Mouse (Mus musculus) kidney, embryonic 14.5 days (tissue): Measurements from ENCODE around the gene 1600012H06Rik. TPM values are rescaled to one million over a fixed set of nuclear protein-coding genes. Genes with fewer than 3 reads are reported as not detected.

ENCODE experiments used
- ATAC-seq: fragments of 200-750 bp; cut with Nextera tagmentation; 2 replicates; pipeline ENCODE4 v1.8.0; 2017; ENCODE audit warnings: moderate number of reproducible peaks, mild to moderate bottlenecking, moderate TSS enrichment, moderate library complexity; ENCODE audit not compliant: low FRiP score, low TSS enrichment
- H3K27ac ChIP-seq: fragments of 300-500 bp; sonication (generic); 2 replicates; pipeline ENCODE4 v1.5.1; 2014; ENCODE audit warnings: low read depth, mild to moderate bottlenecking, low read length, moderate library complexity, mixed read lengths
- H3K27me3 ChIP-seq: fragments of 300-500 bp; sonication (generic); 2 replicates; pipeline ENCODE4 v1.6.1; 2014; ENCODE audit warnings: mild to moderate bottlenecking, low read length; ENCODE audit not compliant: control insufficient read depth, insufficient read depth
- H3K36me3 ChIP-seq: fragments of 300-500 bp; sonication (generic); 2 replicates; pipeline ENCODE4 v1.6.1; 2014; ENCODE audit warnings: low read length, mixed read lengths; ENCODE audit not compliant: control insufficient read depth, insufficient read depth
- H3K4me1 ChIP-seq: fragments of 300-500 bp; sonication (generic); 2 replicates; pipeline ENCODE4 v1.6.1; 2014; ENCODE audit warnings: low read length, mixed read lengths; ENCODE audit not compliant: control insufficient read depth, insufficient read depth
- H3K4me2 ChIP-seq: fragments of 300-500 bp; sonication (generic); replicated peaks from 2 replicates; pipeline ENCODE4 v1.6.1; 2014; ENCODE audit warnings: low read depth, mild to moderate bottlenecking, low read length
- H3K4me3 ChIP-seq: fragments of 300-500 bp; sonication (generic); 2 replicates; pipeline ENCODE4 v1.5.1; 2014; ENCODE audit warnings: mild to moderate bottlenecking, low read length
- H3K9ac ChIP-seq: fragments of 300-500 bp; sonication (generic); 2 replicates; pipeline ENCODE4 v1.6.1; 2014; ENCODE audit warnings: low read depth, mild to moderate bottlenecking, low read length, moderate library complexity
- H3K9me3 ChIP-seq: fragments of 300-500 bp; sonication (generic); 2 replicates; pipeline ENCODE4 v1.6.1; 2016; ENCODE audit warnings: low read length; ENCODE audit not compliant: control insufficient read depth
- WGBS: fragments of 180-500 bp; shearing (Covaris S2); extraction: QIAGEN DNeasy Blood & Tissue Kit; methylation state at CpG from one replicate; pipeline ENCODE4 v1.1.7; 2014; 5-methylcytosine and 5-hydroxymethylcytosine counted together
- polyA plus RNA-seq: library from polyadenylated mRNA; unstranded; fragments of >200 nt; fragmentation: Nextera tagmentation; extraction: Ambion mirVana; gene quantifications from 2 replicates; pipeline ENCODE4 v1.2.1, GENCODE M21; 2014

Gene 1600012H06Rik
- polyA plus RNA-seq, 1 experiment from 2014 or later, result 31.2 TPM

DNA sequence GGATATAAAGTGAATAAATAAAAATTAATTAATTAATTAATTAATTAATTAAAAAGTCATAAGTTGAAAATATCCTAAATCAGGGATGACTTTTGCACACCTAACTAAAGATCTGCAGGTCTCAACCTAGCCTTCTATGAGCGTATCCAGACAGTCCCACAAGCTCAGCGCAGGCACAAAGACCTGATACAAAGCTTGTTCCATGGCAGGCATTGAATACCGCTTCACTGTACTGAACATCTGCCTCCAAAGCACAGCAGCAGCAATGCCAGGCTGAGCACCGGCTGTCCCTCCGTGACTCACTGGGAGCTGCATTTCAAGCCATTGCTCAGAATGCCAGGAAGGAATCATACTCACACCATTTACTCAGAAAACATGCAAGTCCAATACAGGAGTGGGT lies 32.2 kb upstream of the 1600012H06Rik start:
- Histone ChIP-seq H3K9ac (no peak overlapping the region), H3K27me3 (no peaks in the 10 kb centered on the region), H3K4me3 (no peak overlapping the region), H3K9me3 (no peaks in the 10 kb centered on the region), H3K4me2 (no peak overlapping the region), H3K4me1 (no peaks in the 10 kb centered on the region), H3K36me3 (no peaks in the 10 kb centered on the region), H3K27ac (no peak overlapping the region)
- ATAC-seq, result no peak
- 90% methylated on average over 5 of the region's 5 CpGs for WGBS

DNA sequence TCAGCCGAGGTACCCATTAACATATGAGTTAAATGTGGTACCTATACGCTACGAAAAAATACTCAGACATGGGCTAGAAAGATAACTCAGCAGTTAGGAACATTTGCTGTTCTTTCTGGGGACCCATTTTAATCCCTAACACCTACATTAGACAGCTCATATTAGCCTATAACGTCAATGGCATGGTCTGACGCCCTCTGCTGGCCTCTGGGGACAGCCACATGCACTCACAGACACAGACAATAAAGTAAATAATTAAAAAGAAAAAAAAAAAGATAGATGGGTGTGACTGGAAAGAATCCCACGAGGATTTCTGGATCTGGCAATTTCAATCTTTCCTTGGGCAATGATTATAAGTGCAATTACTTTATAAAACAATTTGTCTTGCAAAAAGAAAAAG lies 30.6 kb upstream of the 1600012H06Rik start:
- 50% methylated on average over 6 of the region's 6 CpGs for WGBS
- no peak for ATAC-seq
- H3K27ac ChIP-seq, result no peak overlapping the region

DNA sequence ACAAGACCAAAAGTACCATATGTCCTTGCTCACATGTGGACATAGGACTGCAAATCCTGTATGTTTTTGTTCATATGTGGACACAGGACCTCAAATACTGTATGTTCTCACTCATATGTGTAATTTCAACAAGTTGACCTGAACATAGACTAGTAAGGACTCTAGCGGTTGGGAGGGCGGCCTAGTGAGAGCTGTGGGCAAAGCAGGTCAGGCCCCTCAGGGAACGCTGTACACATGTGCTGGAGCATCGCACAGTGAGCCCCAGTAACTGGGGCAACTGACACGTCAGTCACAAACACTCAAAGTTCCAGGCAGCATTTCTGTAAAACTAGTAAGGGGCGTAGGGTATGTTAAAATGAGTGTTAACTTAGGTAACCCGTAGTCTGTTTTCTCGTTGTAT lies 30.0 kb upstream of the 1600012H06Rik start:
- Histone ChIP-seq H3K9ac (no peak overlapping the region), H3K27ac (no peak overlapping the region), H3K36me3 (no peaks in the 10 kb centered on the region), H3K4me2 (no peak overlapping the region), H3K27me3 (no peaks in the 10 kb centered on the region), H3K9me3 (no peaks in the 10 kb centered on the region), H3K4me1 (no peaks in the 10 kb centered on the region), H3K4me3 (no peak overlapping the region)
- 90% methylated on average over 8 of the region's 8 CpGs for WGBS
- ATAC-seq, result no peak

More for the DNA sequence above, 30.6 kb upstream of the 1600012H06Rik start:
- Histone ChIP-seq H3K4me3 (no peak overlapping the region), H3K27me3 (no peaks in the 10 kb centered on the region), H3K4me1 (no peaks in the 10 kb centered on the region), H3K36me3 (no peaks in the 10 kb centered on the region), H3K9me3 (no peaks in the 10 kb centered on the region), H3K4me2 (no peak overlapping the region), H3K9ac (no peak overlapping the region)

DNA sequence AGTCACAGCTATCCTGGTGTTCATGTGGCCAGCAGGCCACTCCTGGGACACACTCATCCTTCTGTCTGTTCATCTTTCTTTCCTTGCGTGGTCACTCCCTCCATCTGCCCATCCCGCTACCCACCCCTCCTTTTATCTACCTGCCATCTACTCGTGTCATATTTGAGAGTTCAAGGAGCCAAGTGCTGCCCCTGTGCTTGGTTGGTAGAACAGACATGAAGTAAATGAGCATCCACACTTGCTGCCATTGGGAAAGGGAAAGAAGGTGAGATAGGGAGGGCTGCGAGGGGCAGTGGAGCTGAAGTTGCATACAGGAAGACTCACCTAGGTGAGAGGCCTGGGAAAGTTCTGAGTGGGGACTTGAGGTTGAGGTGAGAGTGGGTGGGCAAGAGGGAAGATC lies 28.6 kb upstream of the 1600012H06Rik start:
- no peaks in the 10 kb centered on the region for H3K9me3 ChIP-seq
- no peaks in the 10 kb centered on the region for H3K27me3 ChIP-seq
- no peak overlapping the region for H3K4me3 ChIP-seq
- no peak overlapping the region for H3K9ac ChIP-seq
- no peak for ATAC-seq
- whole genome bisulfite sequencing, result 89% methylated on average over 4 of the region's 4 CpGs
- H3K36me3 ChIP-seq, result no peaks in the 10 kb centered on the region
- no peak overlapping the region for H3K27ac ChIP-seq
- no peak overlapping the region for H3K4me2 ChIP-seq
- no peaks in the 10 kb centered on the region for H3K4me1 ChIP-seq

DNA sequence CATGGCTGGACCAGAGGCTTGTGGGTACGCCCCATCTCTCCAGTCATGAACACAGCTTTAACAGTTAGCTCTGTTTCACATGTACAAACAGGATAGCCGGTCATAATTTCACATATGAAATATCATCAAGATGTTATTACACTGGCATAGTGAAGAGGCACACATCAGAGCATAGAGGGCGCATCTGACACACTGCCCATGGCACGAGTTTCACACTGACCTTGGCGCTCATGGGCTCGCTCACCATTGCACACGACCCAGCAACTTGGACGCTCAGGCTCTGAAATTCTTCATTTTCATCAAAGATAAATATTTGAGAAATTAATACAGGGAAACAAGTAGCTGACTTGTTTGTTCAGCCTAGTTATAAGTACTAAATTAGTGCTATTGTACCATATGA lies 25.1 kb upstream of the 1600012H06Rik start:
- H3K4me2 ChIP-seq, result no peak overlapping the region
- ATAC-seq, result no peak
- WGBS, result 90% methylated on average over 8 of the region's 8 CpGs

DNA sequence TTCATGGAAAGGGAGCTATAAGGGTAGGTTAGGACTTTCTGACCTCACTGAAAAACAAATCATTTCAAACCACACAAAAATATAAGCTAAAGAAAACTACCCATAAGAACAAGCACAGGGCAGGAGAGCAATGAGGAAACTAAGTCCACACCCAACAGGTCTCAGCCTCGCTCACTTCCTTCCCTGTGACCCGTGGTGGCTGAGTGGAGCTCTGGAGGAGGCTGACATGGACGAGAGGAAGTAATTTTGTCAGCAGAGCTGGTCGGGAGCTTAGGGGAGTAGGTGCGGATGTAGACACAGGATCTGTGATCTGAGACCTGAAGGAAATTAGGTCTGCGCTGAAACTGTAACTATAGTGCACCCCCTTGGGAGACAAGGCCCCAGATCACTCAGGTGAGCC lies 21.4 kb upstream of the 1600012H06Rik start:
- no peak overlapping the region for H3K4me3 ChIP-seq
- H3K9me3 ChIP-seq, result no peaks in the 10 kb centered on the region
- H3K27ac ChIP-seq, result no peak overlapping the region
- H3K27me3 ChIP-seq, result no peaks in the 10 kb centered on the region
- H3K4me1 ChIP-seq, result no peaks in the 10 kb centered on the region
- H3K36me3 ChIP-seq, result no peaks in the 10 kb centered on the region
- ATAC-seq, result no peak
- no peak overlapping the region for H3K4me2 ChIP-seq
- H3K9ac ChIP-seq, result no peak overlapping the region
- 44% methylated on average over 6 of the region's 6 CpGs for WGBS

More for the DNA sequence above, 25.1 kb upstream of the 1600012H06Rik start:
- no peaks in the 10 kb centered on the region for H3K4me1 ChIP-seq
- H3K9ac ChIP-seq, result no peak overlapping the region
- H3K36me3 ChIP-seq, result no peaks in the 10 kb centered on the region
- no peaks in the 10 kb centered on the region for H3K27me3 ChIP-seq
- no peak overlapping the region for H3K4me3 ChIP-seq
- no peak overlapping the region for H3K27ac ChIP-seq
- H3K9me3 ChIP-seq, result no peaks in the 10 kb centered on the region

DNA sequence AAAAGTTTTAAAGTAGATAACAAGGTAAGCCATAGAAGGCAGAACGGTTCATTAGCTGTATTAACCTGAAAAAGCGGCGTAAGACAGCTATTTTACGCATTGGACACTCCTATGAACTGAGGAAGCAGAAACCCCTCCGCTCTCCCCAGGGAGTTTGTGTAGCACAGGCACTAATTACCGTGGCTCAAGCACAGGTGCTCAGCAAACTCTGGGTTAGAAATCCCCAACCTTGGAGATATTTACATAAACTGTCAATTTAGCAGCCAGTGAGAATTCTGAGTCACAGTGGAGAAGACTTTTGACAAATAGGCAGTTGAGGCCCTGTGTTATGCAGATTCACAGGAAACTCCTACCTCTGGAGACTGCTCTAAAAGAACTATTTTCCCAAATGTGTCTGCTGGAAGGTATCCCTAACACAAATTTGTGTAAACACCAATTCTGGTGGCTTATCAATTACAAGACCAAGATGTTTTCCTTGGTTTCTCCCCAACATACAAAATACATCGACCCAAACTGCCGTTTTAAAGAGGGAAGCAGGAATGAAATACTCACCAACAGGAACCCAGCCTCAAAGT lies 15.3 kb upstream of the 1600012H06Rik start:
- H3K9ac ChIP-seq, result no peak overlapping the region
- 81% methylated on average over 8 of the region's 8 CpGs for WGBS
- no peaks in the 10 kb centered on the region for H3K36me3 ChIP-seq
- no peak overlapping the region for H3K27ac ChIP-seq
- H3K4me3 ChIP-seq, result no peak overlapping the region
- H3K4me1 ChIP-seq, result no peaks in the 10 kb centered on the region
- no peak for ATAC-seq
- no peaks in the 10 kb centered on the region for H3K27me3 ChIP-seq
- no peaks in the 10 kb centered on the region for H3K9me3 ChIP-seq
- no peak overlapping the region for H3K4me2 ChIP-seq

DNA sequence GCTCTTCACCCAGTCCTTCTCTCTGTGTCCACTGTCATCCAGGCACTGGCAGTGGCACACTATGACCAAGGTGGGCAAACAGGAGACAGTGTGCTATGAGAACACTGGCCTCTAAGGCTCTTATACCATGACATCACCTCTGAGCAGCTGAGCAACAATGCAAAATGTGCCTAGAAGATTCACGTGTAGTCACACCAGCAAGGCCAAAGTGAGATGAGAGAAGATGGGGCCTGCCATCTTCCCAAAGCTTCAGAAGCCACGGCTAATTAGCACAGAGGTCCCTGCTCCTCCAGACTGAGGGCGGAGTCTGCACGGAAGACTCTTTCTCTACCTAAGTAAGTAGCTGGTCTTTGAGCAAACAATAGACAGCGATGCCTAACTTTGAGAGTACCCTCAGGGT lies 14.4 kb upstream of the 1600012H06Rik start:
- Histone ChIP-seq H3K27ac (no peak overlapping the region), H3K4me2 (no peak overlapping the region), H3K4me3 (no peak overlapping the region), H3K9me3 (no peaks in the 10 kb centered on the region), H3K27me3 (no peaks in the 10 kb centered on the region), H3K36me3 (no peaks in the 10 kb centered on the region), H3K4me1 (no peaks in the 10 kb centered on the region), H3K9ac (no peak overlapping the region)
- no peak for ATAC-seq
- 70% methylated on average over 5 of the region's 5 CpGs for WGBS

DNA sequence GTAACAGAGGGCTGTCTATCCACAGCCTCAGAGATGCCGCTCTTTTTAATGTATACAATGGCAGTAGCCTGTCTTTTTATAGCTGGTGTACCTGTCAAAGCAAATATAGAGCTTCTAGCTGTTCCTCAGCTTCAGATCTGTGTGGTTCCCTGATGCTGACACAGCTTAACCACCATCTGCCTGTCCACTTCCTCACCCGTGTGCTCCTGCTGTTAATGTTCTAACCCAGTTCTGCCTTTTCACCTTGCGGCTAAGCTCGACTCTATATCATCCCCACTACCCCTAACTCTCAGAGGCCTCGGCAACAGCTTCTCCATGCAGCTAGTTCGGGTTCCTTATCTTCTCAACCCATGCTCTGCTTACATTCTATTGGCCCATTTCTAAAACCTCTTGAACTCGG lies 12.3 kb upstream of the 1600012H06Rik start:
- Histone ChIP-seq H3K4me3 (no peak overlapping the region), H3K36me3 (no peaks in the 10 kb centered on the region), H3K9me3 (no peaks in the 10 kb centered on the region), H3K4me2 (no peak overlapping the region), H3K27ac (no peak overlapping the region), H3K4me1 (no peaks in the 10 kb centered on the region), H3K27me3 (no peaks in the 10 kb centered on the region), H3K9ac (no peak overlapping the region)
- 84% methylated on average over 7 of the region's 7 CpGs for WGBS
- ATAC-seq, result no peak
